Mouse (Mus musculus) cerebral cortex, adult 2 months (tissue): ENCODE data around the gene Tmtc4.

Source experiments
- WGBS: fragments of 180-500 bp; shearing (Covaris S2); methylation state at CpG from one replicate; pipeline ENCODE4 v1.1.7; 2018; 5-methylcytosine and 5-hydroxymethylcytosine counted together

Gene Tmtc4

GRCm38 (mm10) chr14:122901177-122901576 lies 82.7 kb downstream of the Tmtc4 start:
- WGBS: 68% methylated on average over 3 of the region's 3 CpGs

- 98% methylated on average over 1 of the region's 1 CpGs for WGBS
Observed at GRCm38 (mm10) chr14:122896106-122896505, 87.7 kb downstream of the Tmtc4 start.

GRCm38 (mm10) chr14:122891470-122891968 lies 92.3 kb downstream of the Tmtc4 start:
- WGBS: 92% methylated on average over 12 of the region's 12 CpGs

- WGBS: 93% methylated on average over 1 of the region's 1 CpGs
Observed at GRCm38 (mm10) chr14:122888480-122888872, 95.4 kb downstream of the Tmtc4 start.

GRCm38 (mm10) chr14:122887702-122888479 lies 95.9 kb downstream of the Tmtc4 start:
- WGBS: 91% methylated on average over 3 of the region's 3 CpGs

- 93% methylated on average over 1 of the region's 1 CpGs for WGBS
Observed at GRCm38 (mm10) chr14:122887278-122887677, 96.6 kb downstream of the Tmtc4 start.

GRCm38 (mm10) chr14:122885893-122886292 lies 97.9 kb downstream of the Tmtc4 start:
- 47% methylated on average over 7 of the region's 7 CpGs for WGBS

GRCm38 (mm10) chr14:122883821-122884584 lies 99.8 kb downstream of the Tmtc4 start:
- 63% methylated on average over 10 of the region's 10 CpGs for WGBS

- WGBS: 93% methylated on average over 4 of the region's 4 CpGs
Observed at GRCm38 (mm10) chr14:122883410-122883806, 100.4 kb downstream of the Tmtc4 start.

- WGBS: 70% methylated on average over 7 of the region's 7 CpGs
Observed at GRCm38 (mm10) chr14:122882795-122883409, 100.9 kb downstream of the Tmtc4 start.

GRCm38 (mm10) chr14:122882201-122882639 lies 101.6 kb downstream of the Tmtc4 start:
- 58% methylated on average over 9 of the region's 9 CpGs for WGBS

- WGBS: 83% methylated on average over 2 of the region's 2 CpGs
Observed at GRCm38 (mm10) chr14:122881699-122882098, 102.1 kb downstream of the Tmtc4 start.

GRCm38 (mm10) chr14:122880291-122880690 lies 103.5 kb downstream of the Tmtc4 start:
- WGBS: 87% methylated on average over 7 of the region's 7 CpGs

GRCm38 (mm10) chr14:122877787-122878186 lies 106.0 kb downstream of the Tmtc4 start:
- 94% methylated on average over 3 of the region's 3 CpGs for WGBS

- 65% methylated on average over 7 of the region's 7 CpGs for whole genome bisulfite sequencing
Observed at GRCm38 (mm10) chr14:122876723-122877122, 107.1 kb downstream of the Tmtc4 start.

- WGBS: 3% methylated on average over 6 of the region's 6 CpGs
Observed at GRCm38 (mm10) chr14:122876163-122876562, 107.7 kb downstream of the Tmtc4 start.

GRCm38 (mm10) chr14:122875636-122876035 lies 108.2 kb downstream of the Tmtc4 start:
- 61% methylated on average over 6 of the region's 6 CpGs for WGBS

GRCm38 (mm10) chr14:122875056-122875455 lies 108.8 kb downstream of the Tmtc4 start:
- WGBS: 71% methylated on average over 8 of the region's 8 CpGs

GRCm38 (mm10) chr14:122872612-122873011 lies 111.2 kb downstream of the Tmtc4 start:
- WGBS: 80% methylated on average over 6 of the region's 6 CpGs

GRCm38 (mm10) chr14:122871841-122872580 lies 111.8 kb downstream of the Tmtc4 start:
- 65% methylated on average over 4 of the region's 4 CpGs for WGBS

GRCm38 (mm10) chr14:122869831-122870230 lies 114.0 kb downstream of the Tmtc4 start:
- 84% methylated on average over 6 of the region's 6 CpGs for WGBS
